Mouse (Mus musculus): ENCODE results near the gene Dnajb5.

- TF ChIP-seq CTCF (IDR thresholded peaks at IDR 0.05; ENCODE audit: control insufficient read depth, insufficient read depth, insufficient replicate concordance, low read depth, low read length): no peak
- TF ChIP-seq POLR2A (IDR thresholded peaks at IDR 0.05; ENCODE audit: control insufficient read depth, low read depth, low read length): no peak
Measured at GRCm38 (mm10) chr4:42928952-42929351, 20.7 kb upstream of the Dnajb5 start.

Data from testis, adult 2 months (tissue).